Mouse (Mus musculus): ENCODE results near the gene Cwc15.

The Cwc15 gene

GRCm38 (mm10) chr9:14547584-14548365, 47.4 kb downstream of the Cwc15 start:
- DNase-seq (ENCODE audit: extremely low spot score, low read depth, low spot score): no peak

GRCm38 (mm10) chr9:14548366-14548761, 47.9 kb downstream of the Cwc15 start:
- DNase-seq (ENCODE audit: extremely low spot score, low read depth, low spot score): no peak

- no peak for DNase-seq (ENCODE audit: extremely low spot score, low read depth, low spot score)
Observed at GRCm38 (mm10) chr9:14558332-14558731, 57.9 kb downstream of the Cwc15 start.

- DNase-seq (ENCODE audit: extremely low spot score, low read depth, low spot score): no peak
Observed at GRCm38 (mm10) chr9:14559430-14559829, 59.0 kb downstream of the Cwc15 start.

GRCm38 (mm10) chr9:14559996-14560395, 59.6 kb downstream of the Cwc15 start:
- no peak for DNase-seq (ENCODE audit: extremely low spot score, low read depth, low spot score)
